Mouse (Mus musculus): ENCODE results near the gene Gmnc.

- no peak for TF ChIP-seq POLR2A (IDR thresholded peaks at IDR 0.05; ENCODE audit: low read depth, low read length)
- no peak for TF ChIP-seq CTCF (conservative IDR thresholded peaks at IDR 0.05; ENCODE audit: insufficient read depth, insufficient read length, low read depth, low read length)
Observed at GRCm38 (mm10) chr16:27027281-27027680, 35.8 kb upstream of the Gmnc start.
